Mouse (Mus musculus): ENCODE measurements around the gene Tnfrsf25. TPM values are rescaled to one million over a fixed set of nuclear protein-coding genes. Genes with fewer than 3 reads are reported as not detected.

The Tnfrsf25 gene
- 1 to 10 TPM in 1 of 2 experiments, under 1 TPM in 1; 0.82 to 2.9 TPM for total RNA-seq (2021)
- long read RNA-seq, experiment 1 = 0 reads
- long read RNA-seq, experiment 2 = 0 reads

DNA sequence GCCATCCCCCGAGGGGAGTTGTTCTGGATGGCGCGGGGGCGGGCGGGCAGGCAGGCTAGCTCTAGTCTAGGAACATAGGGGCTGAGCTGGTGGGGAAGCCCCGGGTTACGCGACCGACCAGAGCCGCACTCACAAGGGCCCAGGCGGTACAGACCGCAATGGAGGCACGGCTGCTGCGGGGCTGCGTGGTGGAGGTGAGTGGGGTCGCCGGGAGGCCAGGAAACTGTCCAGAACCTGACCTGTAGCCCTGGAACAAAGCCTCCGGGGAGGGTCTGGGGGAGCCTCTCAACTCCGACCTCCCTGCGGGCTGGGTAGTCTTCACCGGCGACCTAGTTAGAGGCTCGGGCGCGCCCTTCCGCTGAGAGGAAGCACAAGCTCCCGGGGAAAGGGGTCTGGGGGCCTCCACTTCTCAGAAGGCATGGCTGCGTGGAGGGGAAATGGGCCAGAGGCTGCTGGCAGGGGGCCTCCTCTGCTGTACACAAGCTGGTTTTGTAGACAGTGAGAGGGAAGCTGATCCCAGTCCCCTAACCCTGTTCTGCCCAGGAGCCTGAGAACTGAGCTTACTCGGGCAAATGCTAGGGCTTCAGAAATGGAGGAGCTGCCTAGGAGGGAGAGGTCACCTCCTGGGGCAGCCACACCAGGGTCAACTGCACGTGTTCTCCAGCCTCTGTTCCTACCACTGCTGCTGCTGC is at the start of gene Tnfrsf25:
TSS of gene Tnfrsf25 (plus strand) at position 14 of the 692 bp plus-strand sequence.
- no peak for DNase-seq

DNA sequence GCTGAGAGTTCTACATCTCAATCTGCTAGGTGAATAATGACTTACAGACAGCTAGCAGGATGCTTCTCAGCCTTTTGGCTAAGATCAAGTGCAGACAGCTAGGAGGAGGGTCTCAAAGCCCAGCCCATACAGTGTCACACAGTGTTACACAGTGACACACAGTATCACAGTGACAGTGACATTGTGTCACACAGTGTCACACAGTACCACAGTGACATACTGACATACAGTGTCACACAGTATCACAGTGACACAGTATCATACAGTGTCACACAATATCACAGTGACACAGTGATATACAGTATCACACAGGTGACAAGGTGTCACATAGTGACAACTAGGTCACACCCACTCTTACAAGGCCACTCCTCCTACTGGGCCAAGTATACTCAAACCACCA is 48.5 kb upstream of the Tnfrsf25 start:
- DNase-seq = no peak

DNA sequence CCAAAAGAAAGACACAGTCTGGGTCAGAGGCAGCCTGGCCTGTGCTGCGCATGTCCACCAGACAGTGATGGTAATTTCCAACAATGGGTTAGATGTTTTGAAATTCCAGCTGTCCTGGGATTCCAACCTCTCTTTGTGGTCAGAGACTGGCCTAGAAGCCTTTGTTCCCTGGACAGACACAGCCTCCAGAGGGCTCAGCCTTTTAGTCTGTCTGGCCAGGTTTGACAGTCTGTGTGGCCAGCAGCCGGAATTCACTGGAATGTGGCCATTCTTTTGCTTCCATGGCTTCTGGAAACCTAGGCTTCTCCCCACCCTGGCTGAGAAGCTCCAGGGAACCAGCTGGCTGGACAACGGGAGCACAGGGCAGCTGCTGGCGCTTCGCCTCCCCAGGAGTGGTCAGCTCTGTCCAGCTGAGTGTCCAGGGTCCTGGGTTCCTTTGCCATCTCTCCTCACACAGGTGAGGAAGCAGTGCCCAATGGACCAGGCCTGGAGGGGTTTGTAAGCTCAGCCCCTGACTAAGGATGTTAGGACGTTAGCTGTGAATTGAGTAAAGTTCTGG is 47.5 kb upstream of the Tnfrsf25 start:
- peak; percentile 41 for DNase-seq

DNA sequence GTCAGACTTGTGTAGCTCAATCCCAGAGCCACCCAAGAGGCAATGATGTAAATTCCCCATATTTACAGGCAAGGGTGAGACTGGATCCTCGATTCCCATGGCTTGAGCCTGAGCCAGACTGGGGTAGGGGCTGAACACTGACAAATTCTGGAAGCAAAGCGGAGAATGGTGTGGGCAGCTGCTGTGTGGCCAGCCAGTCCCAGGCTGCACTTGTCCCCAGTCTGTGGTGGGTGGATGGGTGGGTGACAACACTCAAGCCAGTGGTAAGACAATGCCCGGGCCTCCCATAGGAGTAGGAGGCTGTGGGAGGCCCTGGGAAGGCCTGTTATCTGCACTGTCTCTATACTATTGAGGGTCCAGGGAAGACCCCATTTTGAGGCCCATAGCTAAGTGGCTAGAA is 46.5 kb upstream of the Tnfrsf25 start:
- no peak for DNase-seq

DNA sequence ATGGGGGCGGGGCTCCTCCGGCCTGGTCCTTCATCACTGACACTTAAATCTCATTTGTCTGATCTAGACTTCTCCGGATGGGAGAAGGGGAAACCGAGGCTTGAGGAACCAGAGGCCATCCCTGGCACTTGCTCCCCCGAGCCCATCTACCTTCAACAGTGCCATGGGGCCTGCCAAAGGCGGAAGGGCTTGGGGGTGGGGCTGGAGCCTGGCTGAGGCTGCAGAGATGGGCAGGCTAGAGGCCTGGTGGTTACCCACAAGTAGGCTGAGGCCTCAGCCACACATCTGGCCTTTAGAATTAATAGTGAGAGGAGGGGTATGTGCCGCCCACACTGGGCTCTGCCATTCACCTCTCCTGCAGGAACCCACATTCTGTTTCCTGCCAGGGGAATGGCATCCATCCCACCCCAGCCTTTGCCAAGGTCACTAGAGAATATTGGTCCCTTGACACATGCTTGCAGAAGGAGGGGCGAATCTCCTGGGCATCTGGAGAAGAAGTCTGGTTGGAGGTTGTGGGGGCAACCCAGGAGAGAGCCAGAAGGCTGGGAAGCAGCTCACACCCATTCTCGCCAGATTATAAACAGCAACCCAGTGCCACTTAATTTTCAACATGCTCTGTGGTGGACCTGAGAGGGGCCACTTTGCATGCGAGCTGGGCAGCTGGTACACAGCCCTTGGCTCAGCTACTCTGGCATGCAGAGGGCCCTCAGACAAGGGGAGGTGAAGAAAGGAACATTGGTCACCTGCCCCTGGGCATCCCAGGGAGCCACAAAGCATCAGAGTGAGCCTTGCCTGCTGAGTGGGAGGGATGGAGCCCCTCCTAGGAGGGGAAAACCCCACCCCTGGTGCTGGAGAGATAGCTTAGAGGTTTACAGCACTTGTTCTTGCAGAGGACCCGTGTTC is 45.0 kb upstream of the Tnfrsf25 start:
- no peak for DNase-seq

DNA sequence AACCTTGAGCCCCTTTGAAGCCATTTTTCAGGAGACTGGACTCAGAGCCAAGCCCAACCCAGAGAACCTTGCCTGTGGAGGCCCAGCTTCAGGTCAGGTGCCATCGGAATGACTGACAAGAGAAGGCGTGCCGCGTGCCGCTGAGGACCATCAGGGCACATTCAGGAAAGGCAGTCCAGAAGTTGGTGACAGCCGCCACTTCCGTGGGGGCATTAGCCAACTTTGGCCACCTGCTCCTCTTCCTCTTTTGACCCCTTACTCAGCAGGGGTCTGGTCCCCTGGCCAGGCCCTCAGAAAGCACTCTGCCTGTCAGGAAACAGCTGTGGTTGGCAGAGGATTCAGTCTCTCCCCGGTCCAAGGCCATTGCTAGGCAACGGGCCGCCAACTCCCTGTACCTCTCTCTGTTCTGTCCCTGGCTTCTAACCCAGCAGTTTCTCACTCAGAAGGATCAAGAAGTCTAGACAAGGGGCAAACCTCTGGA is 43.6 kb upstream of the Tnfrsf25 start, which contains the start of gene Plekhg5:
TSS of gene Plekhg5 (plus strand) at position 378 of the 481 bp plus-strand sequence.
- DNase-seq = peak; percentile 58

DNA sequence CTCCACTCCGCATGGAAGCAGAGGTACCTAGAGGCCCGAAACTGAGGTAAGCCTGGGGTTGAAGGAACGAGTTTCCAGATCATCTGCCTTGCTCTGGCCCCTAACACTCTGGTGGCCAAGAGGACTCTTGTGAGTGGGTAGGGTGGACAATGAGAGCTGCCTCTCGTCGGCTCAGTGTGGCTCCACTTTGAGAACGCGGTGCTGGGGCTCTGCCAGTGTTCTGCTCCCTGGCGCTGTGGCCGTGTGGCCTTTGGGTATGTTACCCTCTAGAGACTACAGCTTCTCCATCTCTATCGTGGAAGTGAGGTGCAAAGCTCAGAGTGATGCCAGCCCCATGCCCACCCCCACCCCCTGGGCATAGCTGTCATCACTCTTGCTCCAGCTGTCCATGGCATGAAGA is 43.1 kb upstream of the Tnfrsf25 start:
- no peak for DNase-seq

DNA sequence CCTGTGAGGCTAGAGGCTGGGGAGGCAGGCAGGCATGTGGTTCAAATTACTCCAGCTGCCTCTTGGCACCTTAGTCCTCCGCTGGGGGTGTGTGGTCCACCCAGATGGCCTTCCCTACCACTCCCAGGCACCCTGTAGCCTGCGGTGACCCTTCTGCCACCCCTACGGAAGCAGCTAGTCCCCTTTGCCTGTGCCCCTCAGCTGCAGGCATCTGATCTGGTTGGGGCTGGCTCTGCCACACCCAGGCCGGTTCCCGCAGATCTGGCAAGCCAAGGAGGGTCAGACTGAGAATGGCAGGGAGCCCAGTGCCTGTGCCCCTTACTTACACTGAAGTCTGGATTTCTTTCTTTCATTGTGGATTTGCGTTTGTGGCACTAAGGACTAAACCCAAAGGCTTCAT is 42.0 kb upstream of the Tnfrsf25 start:
- no peak for DNase-seq

DNA sequence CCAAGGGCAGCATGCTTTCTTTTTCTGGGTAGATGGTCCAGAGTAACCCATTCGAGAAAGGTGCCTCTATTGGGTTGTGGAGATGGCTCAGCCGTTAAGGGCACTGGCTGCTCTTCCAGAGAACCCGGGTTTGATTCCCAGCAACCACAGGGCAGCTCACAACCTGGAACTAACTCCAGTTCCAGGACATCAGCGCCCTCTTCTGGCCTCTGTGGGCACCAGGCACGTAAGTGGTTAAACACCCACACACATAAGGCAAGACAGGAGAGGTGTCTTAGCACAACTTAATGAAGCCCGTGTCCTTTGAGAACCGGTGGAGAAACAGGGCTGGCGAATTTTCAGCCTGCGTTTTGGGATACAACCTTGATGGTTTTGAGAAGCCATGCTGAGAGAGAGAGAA is 41.2 kb upstream of the Tnfrsf25 start:
- no peak for DNase-seq

DNA sequence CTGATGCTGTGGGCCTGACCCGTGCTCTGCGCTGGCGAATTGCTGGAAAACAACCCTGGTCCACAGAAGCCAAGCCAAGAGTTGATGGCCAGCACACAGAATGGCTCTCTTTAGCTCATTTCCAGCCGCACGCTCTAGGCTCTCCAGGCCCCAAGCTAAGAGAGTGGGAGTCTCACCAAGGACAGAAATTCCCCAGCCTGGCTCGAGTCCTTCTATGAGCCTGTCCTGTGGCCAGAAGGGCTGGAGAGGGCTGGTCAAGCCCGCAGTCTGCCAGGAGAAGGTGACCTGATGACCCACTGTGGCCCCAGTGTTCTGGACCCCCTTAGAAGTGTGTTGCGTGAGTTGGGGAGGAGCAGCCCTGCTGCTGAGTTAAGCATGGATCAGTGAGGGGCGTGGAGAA is 38.5 kb upstream of the Tnfrsf25 start:
- no peak for DNase-seq

DNA sequence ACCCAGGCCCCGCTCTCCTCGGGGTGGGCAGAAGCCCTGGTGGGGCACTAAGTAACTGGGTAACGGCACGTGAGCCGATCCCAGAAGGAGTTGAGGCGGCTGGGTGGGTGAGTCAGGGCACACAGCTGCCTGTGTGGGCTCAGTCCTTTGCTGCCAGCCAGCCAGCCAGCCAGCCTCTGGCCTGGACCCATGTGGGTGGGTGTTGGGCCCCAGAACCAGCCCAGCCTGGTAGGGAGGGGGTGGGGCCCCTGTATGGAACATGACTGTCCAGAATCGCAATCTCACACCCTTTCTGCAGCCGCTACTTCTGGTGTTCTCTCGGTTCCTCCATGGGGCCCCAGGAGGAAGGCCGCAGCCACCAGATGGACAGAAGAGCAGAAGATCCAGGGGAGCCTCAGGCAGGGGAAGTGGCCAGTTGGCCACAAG is 37.6 kb upstream of the Tnfrsf25 start:
- DNase-seq = no peak

DNA sequence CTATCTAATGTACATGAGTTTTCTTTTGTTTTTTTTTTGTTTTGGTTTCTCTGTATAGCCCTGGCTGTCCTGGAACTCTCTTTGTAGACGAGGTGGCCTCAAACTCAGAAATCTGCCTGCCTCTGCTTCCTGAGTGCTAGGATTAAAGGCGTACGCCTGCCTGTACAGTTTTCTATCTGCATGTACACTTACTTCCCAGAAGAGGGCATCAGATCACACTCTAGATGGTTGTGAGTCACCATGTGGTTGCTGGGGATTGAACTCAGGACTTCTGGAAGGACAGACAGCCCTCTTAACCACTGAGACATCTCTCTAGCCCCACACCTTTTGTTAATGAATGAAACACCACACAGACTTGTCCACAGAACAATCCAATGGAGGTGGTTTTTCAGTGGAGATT is 36.5 kb upstream of the Tnfrsf25 start:
- no peak for DNase-seq

DNA sequence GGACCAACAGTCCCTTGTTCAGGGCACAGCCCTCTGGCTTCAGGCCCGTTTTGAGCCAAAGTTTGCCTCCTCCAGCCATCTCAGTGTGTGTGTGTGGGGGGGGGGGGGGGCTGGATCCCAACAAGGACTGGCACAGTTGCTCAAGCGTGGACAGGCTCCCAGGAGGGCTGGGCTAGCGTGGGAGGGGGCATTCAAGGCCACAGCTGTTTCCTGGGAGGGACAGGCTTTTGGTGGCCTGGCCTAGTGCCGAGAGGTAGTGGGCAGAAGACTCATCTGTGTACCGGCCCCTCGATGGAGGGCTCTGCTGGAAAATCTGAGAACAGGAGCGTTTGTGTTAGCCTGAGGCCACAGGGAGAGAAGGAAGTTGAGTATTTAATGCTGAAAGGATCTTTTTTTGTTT is 35.8 kb upstream of the Tnfrsf25 start:
- DNase-seq = no peak

DNA sequence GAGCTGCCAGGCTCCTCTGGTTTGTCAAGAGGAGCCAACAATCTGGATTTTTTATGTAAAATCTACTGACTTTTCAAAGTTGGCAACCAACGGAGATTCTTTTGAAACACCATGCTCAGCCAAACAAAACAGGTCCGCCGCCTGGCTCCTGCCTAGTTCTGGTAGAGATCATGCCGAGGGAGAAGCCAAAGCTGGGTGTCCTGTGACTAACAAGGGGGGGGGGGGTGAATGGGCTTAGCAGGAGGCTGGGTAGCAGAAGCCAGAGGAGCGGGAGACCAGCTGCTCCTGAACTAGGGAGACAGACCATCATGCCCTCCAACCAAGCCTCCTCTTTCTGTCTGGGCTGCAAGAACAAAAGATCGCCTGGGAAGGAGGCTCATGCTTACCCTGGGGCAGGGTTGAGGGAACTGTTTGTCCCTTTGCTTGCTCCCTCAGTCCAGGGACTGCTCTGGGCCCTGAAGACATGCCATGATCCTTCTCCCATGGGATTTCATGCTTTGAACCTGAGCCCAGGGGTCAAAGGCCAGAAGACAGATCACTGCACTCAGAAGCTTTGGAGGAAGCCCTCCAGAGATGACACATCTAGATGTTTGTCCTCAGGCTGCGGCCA is 32.0 kb upstream of the Tnfrsf25 start:
- DNase-seq = no peak

DNA sequence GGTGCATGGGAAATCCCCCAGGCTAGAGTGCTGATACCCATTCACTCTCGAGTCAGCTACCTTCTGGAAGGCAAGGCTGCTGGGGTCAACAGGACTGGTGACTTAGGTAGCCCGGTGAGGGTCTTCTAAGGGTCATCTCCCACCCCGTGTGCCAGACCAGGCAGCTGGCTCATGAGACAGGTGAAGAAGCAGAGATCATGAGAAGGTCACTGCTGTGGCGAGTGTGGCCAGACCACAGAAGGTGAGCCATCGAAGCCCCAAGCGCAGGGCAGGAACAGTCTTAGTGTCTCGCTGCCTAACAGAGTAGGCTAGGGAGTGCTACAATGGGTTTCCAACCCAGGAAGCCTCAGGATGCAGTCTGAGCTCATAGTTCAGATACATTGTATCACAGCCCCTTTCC is 31.1 kb upstream of the Tnfrsf25 start:
- DNase-seq = no peak

DNA sequence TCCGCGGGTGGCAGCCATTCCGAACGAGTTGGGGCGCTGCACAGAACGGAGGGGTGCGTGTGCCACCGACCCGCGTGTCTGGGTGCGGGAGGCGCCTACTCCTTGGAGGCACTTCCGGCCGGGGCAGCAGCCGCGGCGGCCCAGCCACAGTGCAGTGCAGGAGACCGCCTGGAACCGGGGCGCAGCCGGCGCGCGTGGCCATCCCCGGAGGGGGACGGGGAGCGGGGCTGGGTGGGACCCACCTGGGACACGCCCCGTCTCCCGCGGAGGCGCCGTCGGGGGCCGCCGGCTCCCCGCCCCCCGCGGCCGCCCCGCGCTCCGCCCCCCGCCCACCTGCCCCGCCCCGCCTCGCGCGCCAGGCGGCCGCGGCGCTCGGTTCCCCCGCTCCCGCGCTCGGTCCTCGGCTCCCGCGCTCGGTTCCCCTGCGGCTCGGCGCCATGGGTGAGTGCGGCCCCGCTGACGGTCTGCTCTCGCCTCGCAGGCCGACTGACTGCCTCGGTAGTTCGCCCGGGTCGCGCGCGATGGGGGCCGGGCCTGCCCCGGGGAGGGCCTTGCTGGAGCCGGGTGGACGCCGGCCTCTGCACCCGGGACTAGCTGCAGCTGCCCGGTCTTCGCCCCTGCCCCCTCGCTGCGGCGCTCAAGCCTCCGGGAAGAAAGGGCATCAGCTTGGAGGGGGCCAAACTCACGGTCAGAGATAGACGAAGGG is 29.1 kb upstream of the Tnfrsf25 start:
- DNase-seq = peak; percentile 65

DNA sequence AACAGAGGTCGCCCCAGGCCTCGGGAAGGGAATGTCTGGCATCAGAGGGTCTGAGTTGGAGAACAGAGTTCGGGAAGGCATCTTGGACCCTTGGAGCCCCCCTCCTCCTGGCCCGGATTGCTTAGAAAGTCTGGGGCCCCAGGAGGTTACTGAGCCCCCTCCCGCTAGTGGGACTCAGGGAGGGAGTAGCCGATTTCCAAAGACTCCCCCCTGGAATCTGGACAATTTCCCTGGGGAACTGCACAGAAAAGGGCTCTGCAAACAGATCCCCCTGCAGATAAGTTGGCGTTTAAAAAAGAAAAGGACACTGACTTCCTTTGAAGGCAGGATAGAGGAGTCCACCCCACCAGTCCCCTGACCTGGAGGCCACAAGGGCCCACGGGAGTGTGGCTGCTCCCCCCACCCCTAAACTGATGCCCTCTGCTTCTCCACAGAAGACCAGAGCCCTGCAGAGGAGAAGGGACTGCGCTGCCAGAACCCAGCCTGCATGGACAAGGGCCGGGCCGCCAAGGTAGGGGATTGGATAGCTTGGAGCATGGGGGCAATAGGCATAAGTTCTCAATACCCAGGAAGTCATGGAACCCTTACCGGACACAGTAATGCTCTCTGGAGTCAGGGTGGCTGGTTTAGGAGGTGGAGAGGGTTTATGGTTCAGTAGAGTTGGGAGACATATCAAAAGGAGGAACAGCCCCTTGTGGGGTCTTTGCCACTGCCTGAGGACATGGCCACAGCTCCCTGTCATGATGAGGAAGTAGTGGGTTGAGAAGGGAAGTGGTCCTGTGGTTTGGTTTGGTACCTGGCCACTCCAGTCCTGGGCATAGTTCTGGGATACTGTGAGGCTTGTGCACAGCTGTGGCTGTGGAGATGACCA is 28.3 kb upstream of the Tnfrsf25 start:
- no peak for DNase-seq

DNA sequence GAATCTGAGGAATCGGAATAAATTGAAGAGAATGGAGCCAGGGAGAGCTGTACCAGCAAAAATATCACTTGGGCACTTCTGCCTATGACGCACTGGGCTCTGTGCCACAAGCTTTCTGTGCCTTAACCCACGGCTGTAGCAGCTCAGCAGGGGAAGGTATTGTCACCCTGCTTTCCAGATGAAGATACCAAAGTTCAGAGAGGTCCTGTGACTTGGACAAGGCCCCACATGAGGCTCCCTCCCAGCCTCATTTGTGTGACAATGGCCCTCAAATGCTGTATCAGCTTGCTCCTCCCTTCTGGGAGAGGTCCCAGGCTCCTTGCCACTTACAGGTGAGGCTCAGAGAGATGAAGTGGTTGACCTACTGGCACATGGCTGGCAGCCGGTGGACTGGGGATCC is 27.6 kb upstream of the Tnfrsf25 start:
- no peak for DNase-seq

DNA sequence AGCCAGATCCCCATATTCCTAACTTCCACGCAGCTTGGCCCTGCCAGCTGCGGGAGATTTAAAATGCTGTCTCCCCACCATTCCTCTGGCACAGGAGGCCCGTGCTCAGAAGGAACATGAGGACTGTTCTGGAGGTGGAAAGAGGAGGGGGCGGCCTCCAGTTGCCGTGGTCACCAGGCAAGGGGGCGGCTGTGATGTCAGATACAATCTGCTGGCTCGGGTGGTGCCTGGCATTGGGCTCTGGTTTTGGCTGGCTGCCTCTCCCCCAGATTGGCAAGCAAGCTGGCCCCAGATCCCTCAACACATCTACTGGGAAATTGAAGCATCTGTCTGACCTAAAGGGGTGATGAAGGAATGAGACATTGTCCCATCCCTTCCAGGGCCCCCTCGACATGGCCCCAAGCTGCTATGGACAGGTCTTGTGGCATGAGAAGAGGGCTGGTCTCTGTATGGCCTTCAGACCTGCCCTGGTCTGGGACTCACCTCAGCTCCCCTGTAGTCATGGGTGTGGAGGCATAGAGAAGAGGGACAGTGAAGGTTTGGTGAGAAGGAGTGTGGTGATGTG is 27.1 kb upstream of the Tnfrsf25 start:
- no peak for DNase-seq

DNA sequence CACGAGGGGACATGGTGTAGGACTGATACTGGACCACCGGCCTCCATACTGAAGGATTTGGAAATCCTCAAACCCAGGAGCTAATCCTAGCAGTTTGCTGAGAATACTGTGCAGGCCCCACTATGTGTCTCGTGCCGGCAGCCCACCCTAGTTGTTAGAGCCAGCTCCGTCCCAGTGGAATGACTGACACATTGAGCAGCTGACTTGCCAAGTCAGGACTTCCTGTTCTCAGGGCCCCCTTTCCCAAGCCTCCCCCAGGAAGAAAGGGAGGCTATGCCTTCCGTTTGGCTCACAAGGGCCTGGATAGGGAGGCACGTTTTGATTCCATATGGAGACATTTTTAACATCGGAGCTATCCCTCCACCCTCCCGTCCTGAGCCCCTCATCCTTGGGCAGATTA is 25.5 kb upstream of the Tnfrsf25 start:
- DNase-seq = no peak

All from gastrocnemius, postnatal 10 days (tissue).